Mouse (Mus musculus) erythroblast, embryonic 14.5 days (primary cell): Measurements from ENCODE around the gene Gm11938.

Experiments used
- GATA1 ChIP-seq: IDR thresholded peaks from 2 replicates; pipeline ENCODE4 v1.6.1; 2012; ENCODE audit warnings: low read length, inconsistent platforms, mixed read lengths
- TAL1 ChIP-seq: IDR thresholded peaks from 3 replicates; pipeline ENCODE4 v1.6.1; 2012; ENCODE audit warnings: low read length, inconsistent platforms, mixed read lengths

- TF ChIP-seq TAL1 (no peak), GATA1 (no peak)
Measured at GRCm38 (mm10) chr11:99585096-99585495, 18.0 kb downstream of the Gm11938 start.
